Mouse (Mus musculus) liver, embryonic 14.5 days (tissue): ENCODE measurements at regions not wholly inside any gene's neighbourhood (a gene's known extent, or its start where the extent isn't known, plus 50 kb on each side); places are given as distances from the start of the nearest gene placed in this dataset.

Source experiments
- ATAC-seq: fragments of 200-750 bp; cut with Nextera tagmentation; 2 replicates; pipeline ENCODE4 v1.8.0; 2017; ENCODE audit warnings: moderate number of reproducible peaks, mild to moderate bottlenecking, moderate library complexity; ENCODE audit not compliant: insufficient read depth
- DNase-seq, 3 experiments: peaks; one replicate each; pipeline ENCODE4 v3.0.0-alpha.2; 2012 to 2013; ENCODE audit warnings: low read depth in 3 of 3, low spot score in 3 of 3
- H3K27ac ChIP-seq: fragments of 300-500 bp; sonication (generic); 2 replicates; pipeline ENCODE4 v1.5.1; 2014; ENCODE audit warnings: moderate library complexity, mild to moderate bottlenecking, control low read depth, inconsistent platforms
- H3K27me3 ChIP-seq: fragments of 300-500 bp; sonication (generic); 2 replicates; pipeline ENCODE4 v1.6.1; 2014; ENCODE audit warnings: mild to moderate bottlenecking, low read length, moderate library complexity; ENCODE audit not compliant: control insufficient read depth, insufficient read depth
- H3K36me3 ChIP-seq: fragments of 300-500 bp; sonication (generic); replicated peaks from 2 replicates; pipeline ENCODE4 v1.6.1; 2014; ENCODE audit warnings: low read depth; ENCODE audit not compliant: control insufficient read depth, insufficient read depth
- H3K4me1 ChIP-seq, 2 experiments: fragments of 200-500 bp in 1 of 2; fragments of 300-500 bp in 1 of 2; sonication (generic) in 1 of 2; replicated peaks; 2 replicates each; pipeline ENCODE4 v1.6.1; 2012 to 2014; ENCODE audit warnings: antibody characterized with exemption in 1 of 2, inconsistent platforms in 1 of 2, low read length in 1 of 2; ENCODE audit not compliant: control insufficient read depth in 2 of 2, insufficient read depth in 2 of 2
- H3K4me2 ChIP-seq: fragments of 300-500 bp; sonication (generic); 2 replicates; pipeline ENCODE4 v1.6.1; 2014; ENCODE audit warnings: low read depth, mild to moderate bottlenecking, control low read depth, moderate library complexity
- H3K4me3 ChIP-seq, 2 experiments: fragments of 200-500 bp in 1 of 2; fragments of 300-500 bp in 1 of 2; sonication (generic) in 1 of 2; 2 replicates each; pipeline ENCODE4 v1.5.1; 2012 to 2014; ENCODE audit warnings: low read depth in 2 of 2, low read length in 2 of 2, mild to moderate bottlenecking in 2 of 2, control low read depth in 1 of 2, inconsistent platforms in 1 of 2, moderate library complexity in 1 of 2; ENCODE audit not compliant: insufficient read depth in 1 of 2
- H3K9ac ChIP-seq: fragments of 300-500 bp; sonication (generic); replicated peaks from 2 replicates; pipeline ENCODE4 v1.6.1; 2014; ENCODE audit warnings: mild to moderate bottlenecking, control low read depth, moderate library complexity
- H3K9me3 ChIP-seq: fragments of 300-500 bp; sonication (generic); 2 replicates; pipeline ENCODE4 v1.6.1; 2016; ENCODE audit warnings: low read length, mixed read lengths; ENCODE audit not compliant: control insufficient read depth
- CTCF ChIP-seq: IDR thresholded peaks from 2 replicates; pipeline ENCODE4 v1.5.1; 2016; ENCODE audit warnings: antibody characterized with exemption, low read depth, control low read depth
- EP300 ChIP-seq: IDR thresholded peaks from 2 replicates; pipeline ENCODE4 v1.6.1; 2016; ENCODE audit warnings: antibody characterized with exemption, low read depth
- WGBS: fragments of 180-500 bp; shearing (Covaris S2); extraction: QIAGEN DNeasy Blood & Tissue Kit; methylation state at CpG from one replicate; pipeline ENCODE4 v1.1.7; 2014; ENCODE audit not compliant: insufficient replicate concordance; 5-methylcytosine and 5-hydroxymethylcytosine counted together

DNA sequence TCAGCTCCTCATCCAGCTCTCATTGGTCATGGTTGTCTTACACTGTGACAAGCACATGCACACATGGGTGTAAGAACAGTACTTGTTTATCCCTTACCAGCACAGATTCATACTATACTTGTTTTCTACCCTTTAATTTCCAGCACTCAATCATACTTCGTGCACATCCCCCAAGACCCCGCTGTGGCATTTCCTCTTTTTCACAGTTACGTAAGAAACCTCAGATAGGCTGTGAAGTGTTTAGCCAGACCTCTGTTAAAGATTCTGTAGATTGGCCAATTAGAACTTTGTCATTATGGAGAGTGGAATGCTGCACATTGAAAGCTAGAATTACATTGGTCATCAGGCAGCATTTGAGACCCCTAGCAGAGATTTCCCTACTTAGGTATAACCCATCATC is 305.9 kb upstream of the Kdm8 start:
- H3K36me3 ChIP-seq, result no peaks in the 10 kb centered on the region
- no peak overlapping the region for H3K9ac ChIP-seq
- TF ChIP-seq CTCF (no peak), EP300 (no peak)
- DNase-seq (no peak), ATAC-seq (no peak)
- H3K4me3 ChIP-seq, result no peak overlapping the region
- no peaks in the 10 kb centered on the region for H3K27me3 ChIP-seq
- no peaks in the 10 kb centered on the region for H3K4me1 ChIP-seq
- 19% methylated on average over 3 of the region's 3 CpGs for WGBS
- H3K4me2 ChIP-seq, result no peak overlapping the region
- H3K27ac ChIP-seq, result no peak overlapping the region
- H3K9me3 ChIP-seq, result no peaks in the 10 kb centered on the region

DNA sequence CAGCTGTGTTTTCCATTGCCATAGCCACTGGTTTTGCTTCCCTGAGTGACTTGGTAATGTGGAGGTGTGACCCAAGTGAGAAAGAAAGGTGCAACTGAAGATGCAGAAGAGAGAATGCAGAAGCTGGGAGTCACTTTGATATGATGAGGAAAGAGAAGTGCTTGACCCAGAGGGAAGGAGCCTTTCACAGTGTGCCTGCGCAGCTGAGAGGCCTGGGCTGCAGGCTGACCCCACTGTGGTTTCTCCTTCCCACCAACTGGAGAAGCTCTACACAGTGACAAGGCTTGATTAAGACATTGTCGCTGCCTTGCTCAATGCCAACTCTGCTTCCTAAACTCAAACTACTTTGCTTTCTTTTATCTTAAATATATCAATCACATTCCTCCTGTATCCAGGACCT is 305.3 kb upstream of the Kdm8 start:
- no peak for ATAC-seq
- no peak for DNase-seq

DNA sequence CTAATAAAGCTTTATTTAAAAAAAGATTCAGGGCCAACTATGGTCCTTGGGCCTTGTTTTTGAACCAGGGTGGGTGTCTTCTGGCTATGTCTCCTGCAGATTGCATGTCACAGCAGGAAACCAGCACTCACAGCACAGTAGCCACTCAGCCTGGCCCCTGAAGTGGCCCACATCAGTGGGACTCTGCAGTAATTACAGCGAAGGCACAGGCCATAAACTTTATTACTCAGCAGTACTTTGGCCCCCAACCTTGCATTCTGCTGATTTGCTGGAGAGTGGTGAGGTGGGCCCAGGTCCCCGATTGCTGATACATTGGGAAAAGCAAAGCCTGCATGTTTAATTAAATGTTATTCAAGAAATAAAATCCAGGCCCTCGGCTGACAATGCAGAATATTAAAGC is 303.6 kb upstream of the Kdm8 start:
- Histone ChIP-seq H3K36me3 (no peaks in the 10 kb centered on the region), H3K9ac (no peak overlapping the region), H3K4me2 (no peak overlapping the region), H3K9me3 (no peaks in the 10 kb centered on the region), H3K4me1 (no peaks in the 10 kb centered on the region), H3K27ac (no peak overlapping the region), H3K27me3 (no peaks in the 10 kb centered on the region), H3K4me3 (no peak overlapping the region)
- no peak for DNase-seq
- TF ChIP-seq CTCF (no peak), EP300 (no peak)
- no peak for ATAC-seq
- 43% methylated on average over 3 of the region's 3 CpGs for WGBS

More for the DNA sequence above, 305.3 kb upstream of the Kdm8 start:
- Histone ChIP-seq H3K9me3 (no peaks in the 10 kb centered on the region), H3K4me1 (no peaks in the 10 kb centered on the region), H3K4me3 (no peak overlapping the region), H3K4me2 (no peak overlapping the region), H3K9ac (no peak overlapping the region), H3K27me3 (no peaks in the 10 kb centered on the region), H3K36me3 (no peaks in the 10 kb centered on the region), H3K27ac (no peak overlapping the region)
- TF ChIP-seq CTCF (no peak), EP300 (no peak)
- 24% methylated on average over 2 of the region's 2 CpGs for WGBS

DNA sequence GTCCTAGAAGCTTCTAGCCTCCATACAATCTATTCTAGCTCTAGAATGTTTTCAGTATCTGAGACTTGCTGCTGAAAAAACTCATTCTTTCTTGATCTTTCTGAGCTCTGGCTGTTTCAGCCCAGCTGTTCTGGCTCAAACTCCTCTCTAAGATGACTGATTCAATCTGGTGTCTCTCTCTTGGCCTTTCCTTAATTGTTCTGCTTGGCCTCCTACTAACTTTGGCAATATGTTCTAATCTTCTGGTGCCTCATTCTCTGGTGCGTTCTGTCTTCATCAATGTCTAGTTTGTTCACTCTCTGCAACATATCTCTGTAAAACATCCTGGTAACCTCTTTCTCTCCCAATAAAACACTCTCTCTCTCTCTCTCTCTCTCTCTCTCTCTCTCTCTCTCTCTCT is 302.6 kb upstream of the Kdm8 start:
- no peak for DNase-seq
- TF ChIP-seq EP300 (no peak), CTCF (no peak)
- 54% methylated on average over 1 of the region's 1 CpGs for WGBS

DNA sequence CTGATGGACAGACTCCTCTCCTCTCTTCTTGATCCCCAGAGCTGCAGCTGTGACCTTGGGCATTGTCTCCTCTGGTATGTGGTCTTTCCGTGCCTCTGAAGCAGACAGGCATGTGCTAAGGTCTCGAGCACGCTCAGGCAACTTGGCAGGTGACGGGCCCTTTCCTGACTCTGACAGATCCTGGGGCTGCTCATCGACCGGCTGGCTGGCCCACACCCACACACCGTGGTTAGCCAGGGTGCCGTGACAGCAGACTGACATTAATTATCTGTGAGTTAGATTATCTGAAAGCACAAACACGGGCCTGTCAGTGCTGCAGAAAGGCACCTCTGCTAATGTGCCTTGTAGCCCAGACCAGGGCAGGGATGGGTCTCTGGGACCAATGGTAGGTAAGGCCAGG is 298.5 kb upstream of the Kdm8 start:
- Histone ChIP-seq H3K4me3 (no peak overlapping the region), H3K9me3 (no peaks in the 10 kb centered on the region), H3K27ac (no peak overlapping the region), H3K27me3 (no peaks in the 10 kb centered on the region), H3K36me3 (no peaks in the 10 kb centered on the region), H3K4me1 (no peaks in the 10 kb centered on the region), H3K9ac (no peak overlapping the region), H3K4me2 (no peak overlapping the region)
- DNase-seq (no peak), ATAC-seq (no peak)
- WGBS, result 22% methylated on average over 9 of the region's 9 CpGs
- TF ChIP-seq CTCF (no peak), EP300 (no peak)

More for the DNA sequence above, 302.6 kb upstream of the Kdm8 start:
- Histone ChIP-seq H3K4me1 (no peaks in the 10 kb centered on the region), H3K27ac (no peak overlapping the region), H3K9ac (no peak overlapping the region), H3K4me3 (no peak overlapping the region), H3K4me2 (no peak overlapping the region), H3K36me3 (no peaks in the 10 kb centered on the region), H3K27me3 (no peaks in the 10 kb centered on the region), H3K9me3 (no peaks in the 10 kb centered on the region)
- ATAC-seq, result no peak
